Mouse (Mus musculus) lung, adult 2 months (tissue): ENCODE measurements around the gene Calm1. TPM values are rescaled to one million over a fixed set of nuclear protein-coding genes. Genes with fewer than 3 reads are reported as not detected.

Source experiments
- DNase-seq: peaks from one replicate; pipeline ENCODE4 v3.0.0; 2022
- H3K4me1 ChIP-seq: fragments of 200-500 bp; 2 replicates; pipeline ENCODE4 v1.6.1; 2011; ENCODE audit warnings: low read length; ENCODE audit not compliant: control insufficient read depth, insufficient read depth
- H3K4me3 ChIP-seq: fragments of 200-500 bp; replicated peaks from 2 replicates; pipeline ENCODE3; 2011; ENCODE audit warnings: low read depth, mild to moderate bottlenecking, control low read depth, low read length; ENCODE audit errors: extremely low read depth
- CTCF ChIP-seq: fragments of 200-500 bp; IDR thresholded peaks from 2 replicates; pipeline ENCODE4 v1.5.1; 2011; ENCODE audit warnings: mild to moderate bottlenecking, low read length, control low read depth; ENCODE audit not compliant: insufficient read depth
- POLR2A ChIP-seq: fragments of 200-500 bp; IDR thresholded peaks from 2 replicates; pipeline ENCODE4 v1.6.1; 2011; ENCODE audit warnings: low read depth, mild to moderate bottlenecking, control low read depth, low read length, borderline replicate concordance; ENCODE audit errors: extremely low read depth
- WGBS: fragments of 180-500 bp; shearing (Covaris S2); methylation state at CpG from one replicate; pipeline ENCODE4 v1.1.7; 2018; 5-methylcytosine and 5-hydroxymethylcytosine counted together
- polyA plus RNA-seq: library from polyadenylated mRNA; depleted of rRNA; stranded (reverse); fragments of >200 nt; gene quantifications from 2 replicates; pipeline ENCODE4 v1.2.3, GENCODE M21; 2012

Gene Calm1
- polyA plus RNA-seq, 1 experiment, result 399 TPM

GRCm38 (mm10) chr12:100220012-100220411, 20.8 kb downstream of the Calm1 start:
- WGBS, result 42% methylated on average over 4 of the region's 4 CpGs
- no peak for DNase-seq
- Histone ChIP-seq H3K4me1 (no peaks in the 10 kb centered on the region), H3K4me3 (no peak overlapping the region)
- TF ChIP-seq CTCF (no peak), POLR2A (no peak)

GRCm38 (mm10) chr12:100221608-100222321, 22.5 kb downstream of the Calm1 start:
- no peak overlapping the region for H3K4me3 ChIP-seq
- no peaks in the 10 kb centered on the region for H3K4me1 ChIP-seq
- no peak for DNase-seq
- TF ChIP-seq CTCF (no peak), POLR2A (no peak)
- 51% methylated on average over 11 of the region's 11 CpGs for WGBS

- no peaks in the 10 kb centered on the region for H3K4me1 ChIP-seq
- H3K4me3 ChIP-seq, result no peak overlapping the region
- WGBS, result 89% methylated on average over 13 of the region's 13 CpGs
- TF ChIP-seq POLR2A, result no peak
- no peak for TF ChIP-seq CTCF
- no peak for DNase-seq
Measured at GRCm38 (mm10) chr12:100222322-100222993, 23.2 kb downstream of the Calm1 start.

- no peaks in the 10 kb centered on the region for H3K4me1 ChIP-seq
- TF ChIP-seq POLR2A (no peak), CTCF (no peak)
- DNase-seq, result no peak
- H3K4me3 ChIP-seq, result no peak overlapping the region
- 57% methylated on average over 8 of the region's 8 CpGs for WGBS
Measured at GRCm38 (mm10) chr12:100223531-100223930, 24.3 kb downstream of the Calm1 start.

- 74% methylated on average over 4 of the region's 4 CpGs for WGBS
- Histone ChIP-seq H3K4me1 (no peaks in the 10 kb centered on the region), H3K4me3 (no peak overlapping the region)
- TF ChIP-seq CTCF, result no peak
- TF ChIP-seq POLR2A, result no peak
- DNase-seq, result no peak
Measured at GRCm38 (mm10) chr12:100225196-100225595, 26.0 kb downstream of the Calm1 start.

- TF ChIP-seq POLR2A (no peak), CTCF (no peak)
- no peak overlapping the region for H3K4me3 ChIP-seq
- WGBS, result 62% methylated on average over 5 of the region's 5 CpGs
- H3K4me1 ChIP-seq, result no peaks in the 10 kb centered on the region
- DNase-seq, result no peak
Measured at GRCm38 (mm10) chr12:100226073-100226472, 26.8 kb downstream of the Calm1 start.

GRCm38 (mm10) chr12:100226621-100227020, 27.4 kb downstream of the Calm1 start:
- WGBS, result 83% methylated on average over 8 of the region's 8 CpGs
- TF ChIP-seq POLR2A (no peak), CTCF (no peak)

GRCm38 (mm10) chr12:100228041-100228725, 28.9 kb downstream of the Calm1 start:
- WGBS, result 57% methylated on average over 11 of the region's 11 CpGs
- no peak for TF ChIP-seq CTCF
- no peak for TF ChIP-seq POLR2A
- no peaks in the 10 kb centered on the region for H3K4me1 ChIP-seq
- DNase-seq, result no peak
- H3K4me3 ChIP-seq, result no peak overlapping the region

More at GRCm38 (mm10) chr12:100226621-100227020, 27.4 kb downstream of the Calm1 start:
- Histone ChIP-seq H3K4me1 (no peaks in the 10 kb centered on the region), H3K4me3 (no peak overlapping the region)
- no peak for DNase-seq

- 79% methylated on average over 5 of the region's 5 CpGs for WGBS
- DNase-seq, result no peak
- Histone ChIP-seq H3K4me3 (no peak overlapping the region), H3K4me1 (no peaks in the 10 kb centered on the region)
- no peak for TF ChIP-seq CTCF
- no peak for TF ChIP-seq POLR2A
Measured at GRCm38 (mm10) chr12:100234201-100234600, 35.0 kb downstream of the Calm1 start.

- 73% methylated on average over 7 of the region's 7 CpGs for WGBS
- no peak overlapping the region for H3K4me3 ChIP-seq
- DNase-seq, result no peak
- no peak for TF ChIP-seq POLR2A
- TF ChIP-seq CTCF, result no peak
- H3K4me1 ChIP-seq, result no peaks in the 10 kb centered on the region
Measured at GRCm38 (mm10) chr12:100234919-100235318, 35.7 kb downstream of the Calm1 start.
